Mouse (Mus musculus) C2C12 (cell line): ENCODE results near the gene Kcnh5. TPM values are rescaled to one million over a fixed set of nuclear protein-coding genes. Genes with fewer than 3 reads are reported as not detected.

Experiments used
- H3K27me3 ChIP-seq: one replicate; pipeline ENCODE4 v1.6.1; 2011; ENCODE audit not compliant: control insufficient read depth, insufficient read depth, insufficient read length
- H3K36me3 ChIP-seq: one replicate; pipeline ENCODE4 v1.6.1; 2011; ENCODE audit not compliant: control insufficient read depth, insufficient read depth
- H3K4me3 ChIP-seq: one replicate; pipeline ENCODE4 v1.5.1; 2011; ENCODE audit warnings: mild to moderate bottlenecking, control low read depth; ENCODE audit not compliant: poor library complexity, insufficient read depth, severe bottlenecking
- H3K79me2 ChIP-seq: one replicate; pipeline ENCODE4 v1.6.1; 2011; ENCODE audit not compliant: control insufficient read depth, insufficient read depth
- H3K79me3 ChIP-seq: one replicate; pipeline ENCODE4 v1.6.1; 2011; ENCODE audit warnings: low read depth, control low read depth
- H3ac ChIP-seq: one replicate; pipeline ENCODE3; 2011; ENCODE audit warnings: low read depth; ENCODE audit not compliant: control insufficient read depth, insufficient read length
- CEBPB ChIP-seq: IDR thresholded peaks from one replicate; pipeline ENCODE4 v1.6.1; 2011; ENCODE audit warnings: low read depth, mild to moderate bottlenecking, control low read depth, moderate library complexity
- CTCF ChIP-seq: IDR thresholded peaks from one replicate; pipeline ENCODE4 v1.5.1; 2011; ENCODE audit not compliant: control insufficient read depth, insufficient read depth, insufficient read length
- FOSL1 ChIP-seq: IDR thresholded peaks from one replicate; pipeline ENCODE4 v1.8.0; 2011; ENCODE audit warnings: mild to moderate bottlenecking, low read length; ENCODE audit not compliant: poor library complexity, insufficient read depth, severe bottlenecking
- MAX ChIP-seq: IDR thresholded peaks from one replicate; pipeline ENCODE4 v1.6.1; 2011; ENCODE audit warnings: mild to moderate bottlenecking, control low read depth
- MYOD1 ChIP-seq: IDR thresholded peaks from one replicate; pipeline ENCODE4 v1.6.1; 2011; ENCODE audit warnings: low read depth; ENCODE audit not compliant: control insufficient read depth, insufficient read length
- MYOG ChIP-seq: IDR thresholded peaks from one replicate; pipeline ENCODE4 v1.6.1; 2011; ENCODE audit not compliant: control insufficient read depth, insufficient read length; ENCODE audit errors: extremely low read depth
- USF1 ChIP-seq: IDR thresholded peaks from one replicate; pipeline ENCODE4 v1.6.1; 2011; ENCODE audit warnings: low read depth, mild to moderate bottlenecking, control low read depth, moderate library complexity
- polyA plus RNA-seq: library from polyadenylated mRNA; unstranded; fragments of >200 nt; fragmentation: generic; extraction: Trizol; gene quantifications from one replicate; pipeline ENCODE4 v1.2.1, GENCODE M21; 2012; ENCODE audit warnings: missing spikeins

Gene Kcnh5
- polyA plus RNA-seq, 1 experiment = not detected

DNA sequence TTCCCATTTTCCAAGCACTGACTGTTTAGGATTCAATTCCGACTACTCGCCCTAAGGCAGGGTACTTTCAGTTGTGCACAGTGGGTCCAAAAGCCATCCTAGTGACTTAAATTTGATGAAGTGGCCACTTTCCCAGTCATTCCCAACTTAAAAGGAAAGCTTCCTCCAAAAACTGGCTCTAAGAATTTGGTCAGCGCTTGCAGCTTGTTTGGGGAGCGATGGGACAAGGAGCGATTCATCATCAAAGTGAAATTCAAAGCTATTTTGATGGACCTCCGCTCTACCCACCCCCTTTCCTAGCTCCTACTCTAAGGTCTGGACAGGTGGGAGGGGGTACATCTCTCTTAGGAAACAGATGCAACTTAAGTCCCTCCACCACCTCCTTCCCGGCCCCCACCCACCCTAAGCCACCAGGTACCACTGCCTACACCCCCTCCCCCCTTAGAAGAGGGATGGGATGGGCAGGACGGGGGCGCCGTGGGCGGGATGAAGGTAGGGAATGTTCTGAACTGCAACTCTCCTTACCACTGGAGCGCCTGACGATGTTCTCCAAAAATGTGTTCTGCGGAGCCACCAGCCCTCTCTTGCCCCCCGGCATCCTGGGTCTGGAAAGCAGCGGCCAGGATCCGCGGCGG lies 1.1 kb downstream of the Kcnh5 start:
- Histone ChIP-seq H3K79me3 (no peaks in the 10 kb centered on the region), H3K79me2 (no peaks in the 10 kb centered on the region), H3ac (no peak overlapping the region), H3K36me3 (no peaks in the 10 kb centered on the region), H3K27me3 (peaks cover 16% of the 10 kb centered on the region), H3K4me3 (no peak overlapping the region)
- TF ChIP-seq CEBPB (no peak), CTCF (no peak), FOSL1 (no peak), MYOD1 (no peak), MYOG (no peak)

GRCm38 (mm10) chr12:75170970-75171369 lies 6.2 kb downstream of the Kcnh5 start:
- no peaks in the 10 kb centered on the region for H3K79me2 ChIP-seq

GRCm38 (mm10) chr12:75153076-75153568 lies 24.0 kb downstream of the Kcnh5 start:
- no peak for TF ChIP-seq CTCF
- TF ChIP-seq CEBPB = no peak
- no peak for TF ChIP-seq USF1
- TF ChIP-seq MAX = no peak
- TF ChIP-seq MYOG = no peak
- TF ChIP-seq FOSL1 = no peak
- TF ChIP-seq MYOD1 = no peak

More at GRCm38 (mm10) chr12:75170970-75171369, 6.2 kb downstream of the Kcnh5 start:
- H3K36me3 ChIP-seq = no peaks in the 10 kb centered on the region
- no peak overlapping the region for H3ac ChIP-seq
- H3K79me3 ChIP-seq = no peaks in the 10 kb centered on the region
- no peak for TF ChIP-seq MYOG
- TF ChIP-seq MYOD1 = no peak
- TF ChIP-seq MAX = no peak
- TF ChIP-seq USF1 = no peak
- TF ChIP-seq CEBPB = no peak
- TF ChIP-seq CTCF = no peak
- TF ChIP-seq FOSL1 = no peak
- H3K4me3 ChIP-seq = no peak overlapping the region
- H3K27me3 ChIP-seq = peaks cover 3% of the 10 kb centered on the region

GRCm38 (mm10) chr12:75139792-75140191 lies 37.3 kb downstream of the Kcnh5 start:
- no peak overlapping the region for H3ac ChIP-seq
- TF ChIP-seq FOSL1 = no peak
- TF ChIP-seq MYOG = no peak
- no peak for TF ChIP-seq CTCF
- no peak for TF ChIP-seq CEBPB
- no peak for TF ChIP-seq MAX
- TF ChIP-seq USF1 = no peak
- no peak for TF ChIP-seq MYOD1
- no peaks in the 10 kb centered on the region for H3K36me3 ChIP-seq
- no peaks in the 10 kb centered on the region for H3K79me2 ChIP-seq
- no peaks in the 10 kb centered on the region for H3K79me3 ChIP-seq
- no peaks in the 10 kb centered on the region for H3K27me3 ChIP-seq
- no peak overlapping the region for H3K4me3 ChIP-seq

More at GRCm38 (mm10) chr12:75153076-75153568, 24.0 kb downstream of the Kcnh5 start:
- H3K27me3 ChIP-seq = no peaks in the 10 kb centered on the region
- no peak overlapping the region for H3K4me3 ChIP-seq
- H3K36me3 ChIP-seq = no peaks in the 10 kb centered on the region
- H3K79me3 ChIP-seq = no peaks in the 10 kb centered on the region
- H3K79me2 ChIP-seq = no peaks in the 10 kb centered on the region
- H3ac ChIP-seq = no peak overlapping the region

- no peaks in the 10 kb centered on the region for H3K27me3 ChIP-seq
- no peaks in the 10 kb centered on the region for H3K79me2 ChIP-seq
- no peak overlapping the region for H3ac ChIP-seq
- H3K4me3 ChIP-seq = no peak overlapping the region
- no peak for TF ChIP-seq MYOD1
- H3K79me3 ChIP-seq = no peaks in the 10 kb centered on the region
- H3K36me3 ChIP-seq = no peaks in the 10 kb centered on the region
Measured at GRCm38 (mm10) chr12:75091921-75092320, 85.2 kb downstream of the Kcnh5 start.

GRCm38 (mm10) chr12:75090957-75091356 lies 86.2 kb downstream of the Kcnh5 start:
- Histone ChIP-seq H3K27me3 (no peaks in the 10 kb centered on the region), H3K36me3 (no peaks in the 10 kb centered on the region), H3K79me3 (no peaks in the 10 kb centered on the region), H3K4me3 (no peak overlapping the region), H3K79me2 (no peaks in the 10 kb centered on the region), H3ac (no peak overlapping the region)
- TF ChIP-seq MYOG = no peak
- no peak for TF ChIP-seq FOSL1
- no peak for TF ChIP-seq MYOD1
- TF ChIP-seq CTCF = no peak
- TF ChIP-seq USF1 = no peak
- TF ChIP-seq MAX = no peak
- no peak for TF ChIP-seq CEBPB
